ENCODE assay signal across 8 mouse cellular contexts in the genomic region with DNA sequence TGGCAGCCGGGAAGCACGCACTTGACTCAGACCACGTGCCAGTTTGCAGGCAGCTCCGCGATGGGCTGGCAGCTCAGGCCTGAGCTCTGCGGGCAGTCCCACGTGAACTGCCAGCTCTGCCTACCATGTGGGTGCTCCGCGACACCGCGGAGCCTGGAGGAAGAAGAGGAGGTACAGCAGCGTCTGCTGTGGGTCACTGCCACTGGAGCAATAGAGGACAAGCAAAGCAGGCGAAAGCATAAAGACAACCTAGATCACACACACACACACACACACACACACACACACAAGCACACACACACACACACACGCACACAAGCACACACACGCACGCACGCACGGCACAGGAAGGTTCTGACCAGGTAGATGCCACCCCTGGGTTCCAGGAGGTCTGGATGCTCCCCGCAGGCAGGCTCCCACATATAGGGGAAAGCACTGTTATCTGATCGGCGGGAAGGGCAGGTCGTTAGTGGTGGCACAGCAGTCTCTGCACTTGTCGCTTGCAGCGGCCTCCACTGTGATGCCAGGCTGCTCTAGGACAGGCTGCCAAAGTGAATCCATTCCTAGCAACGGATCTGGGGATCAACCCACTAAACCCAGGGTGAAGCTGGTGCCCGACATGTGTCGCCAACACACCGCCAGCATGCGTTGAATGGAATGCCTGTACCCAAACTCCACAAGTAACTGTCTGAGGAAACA. TPM values are rescaled to one million over a fixed set of nuclear protein-coding genes. Genes with fewer than 3 reads are reported as not detected.
DNase-seq lines count a peak whose midpoint lies in the region; ATAC-seq and TF ChIP-seq lines count a peak whose summit lies in the region.

No protein-coding gene starts in this region.

- H3K27ac ChIP-seq in kidney, adult 2 months (ENCODE audit: insufficient read depth, low read depth, low read length), result no peak overlapping the region
- H3K27ac ChIP-seq in embryonic facial prominence, embryonic 11.5 days (replicated peaks; ENCODE audit: low read depth, low read length), result no peak overlapping the region
- no peak overlapping the region for H3K27ac ChIP-seq in limb, embryonic 13.5 days
- H3K27ac ChIP-seq in midbrain, embryonic 15.5 days, result no peak overlapping the region

- no peaks in the 10 kb centered on the region for H3K27me3 ChIP-seq in kidney, adult 2 months (replicated peaks; ENCODE audit: control insufficient read depth, insufficient read depth, low read length)
- H3K27me3 ChIP-seq in embryonic facial prominence, embryonic 11.5 days (ENCODE audit: control insufficient read depth, insufficient read depth, low read length), result no peaks in the 10 kb centered on the region
- no peaks in the 10 kb centered on the region for H3K27me3 ChIP-seq in limb, embryonic 13.5 days
- no peaks in the 10 kb centered on the region; the same call in 1 of the 2 replicates for H3K27me3 ChIP-seq in midbrain, embryonic 15.5 days (replicated peaks)

- no peak for ATAC-seq in embryonic facial prominence, embryonic 11.5 days (replicated peaks; ENCODE audit: insufficient number of reproducible peaks, low FRiP score, low TSS enrichment, low read depth)
- ATAC-seq in limb, embryonic 13.5 days (ENCODE audit: low FRiP score, low read depth), result no peak
- no peak for ATAC-seq in midbrain, embryonic 15.5 days (replicated peaks)

- H3K4me1 ChIP-seq in kidney, adult 2 months (ENCODE audit: control insufficient read depth, insufficient read depth, low read length), result peaks cover 24% of the 10 kb centered on the region
- no peaks in the 10 kb centered on the region for H3K4me1 ChIP-seq in embryonic facial prominence, embryonic 11.5 days (ENCODE audit: control insufficient read depth, insufficient read depth, low read length)
- peaks cover 30% of the 10 kb centered on the region for H3K4me1 ChIP-seq in limb, embryonic 13.5 days
- H3K4me1 ChIP-seq in midbrain, embryonic 15.5 days, result peaks cover 43% of the 10 kb centered on the region

- peak overlapping the region; percentile 76 for H3K4me2 ChIP-seq in embryonic facial prominence, embryonic 11.5 days (ENCODE audit: low read depth, low read length)
- peak overlapping the region; percentile 88 for H3K4me2 ChIP-seq in limb, embryonic 13.5 days (replicated peaks)
- peak overlapping the region; percentile 88 for H3K4me2 ChIP-seq in midbrain, embryonic 15.5 days

- H3K36me3 ChIP-seq in kidney, adult 2 months (ENCODE audit: control insufficient read depth, insufficient read depth, low read length), result no peaks in the 10 kb centered on the region
- H3K36me3 ChIP-seq in embryonic facial prominence, embryonic 11.5 days (replicated peaks; ENCODE audit: control insufficient read depth, insufficient read depth, low read depth, low read length), result no peaks in the 10 kb centered on the region
- H3K36me3 ChIP-seq in limb, embryonic 13.5 days, result no peaks in the 10 kb centered on the region
- no peaks in the 10 kb centered on the region for H3K36me3 ChIP-seq in midbrain, embryonic 15.5 days (replicated peaks)

- no peak for TF ChIP-seq CTCF in kidney, adult 2 months (conservative IDR thresholded peaks at IDR 0.05; ENCODE audit: insufficient read depth, insufficient read length, low read depth, low read length)

- H3K4me3 ChIP-seq in kidney, adult 2 months (ENCODE audit: insufficient read depth, low read depth, low read length), result peak overlapping the region; percentile 6
- H3K4me3 ChIP-seq in embryonic facial prominence, embryonic 11.5 days (ENCODE audit: low read depth, low read length), result peak overlapping the region; percentile 36
- H3K4me3 ChIP-seq in limb, embryonic 13.5 days, result peak overlapping the region; percentile 47
- peak overlapping the region; percentile 40 for H3K4me3 ChIP-seq in midbrain, embryonic 15.5 days

- intact Hi-C loops in heart, postnatal 14 days (cut with DNase I), result loop anchor here (2.0 to 5.0 kb wide), 2 partner anchors 84 to 181 kb away; no protein-coding TSS in a partner anchor

- peak overlapping the region; percentile 51 for H3K9ac ChIP-seq in embryonic facial prominence, embryonic 11.5 days (replicated peaks; ENCODE audit: low read length)
- H3K9ac ChIP-seq in limb, embryonic 13.5 days, result peak overlapping the region; percentile 64
- peak overlapping the region; percentile 38 for H3K9ac ChIP-seq in midbrain, embryonic 15.5 days

- no peak for DNase-seq in kidney, adult 2 months
- DNase-seq in kidney, adult 8-10 months, result no peak
- DNase-seq in MN1 (ENCODE audit: low spot score), result peak; percentile 72
- DNase-seq in embryonic facial prominence, embryonic 11.5 days (ENCODE audit: low spot score), result peak; percentile 22
- peak; percentile 24 to 25 for DNase-seq in heart, postnatal 14 days
- DNase-seq in urinary bladder, postnatal 4 days (ENCODE audit: low spot score in 2 of 2), result no peak

- H3K9me3 ChIP-seq in embryonic facial prominence, embryonic 11.5 days (replicated peaks; ENCODE audit: control insufficient read depth, low read length), result no peaks in the 10 kb centered on the region
- H3K9me3 ChIP-seq in limb, embryonic 13.5 days, result no peaks in the 10 kb centered on the region
- H3K9me3 ChIP-seq in midbrain, embryonic 15.5 days, result no peaks in the 10 kb centered on the region

- 7% methylated on average over 29 of the region's 29 CpGs for WGBS in kidney, adult 2 months
- 1% methylated on average over 29 of the region's 29 CpGs for WGBS in embryonic facial prominence, embryonic 11.5 days
- 2% methylated on average over 29 of the region's 29 CpGs for WGBS in limb, embryonic 13.5 days
- WGBS in midbrain, embryonic 15.5 days, result 4% methylated on average over 29 of the region's 29 CpGs

- no peak for TF ChIP-seq POLR2A in kidney, adult 2 months (IDR thresholded peaks at IDR 0.05; ENCODE audit: low read depth, low read length)

RNA-seq across cellular contexts. Expression of gene Tmem107, which starts 4.3 kb away (rescaled TPM):
- 41.7 and 48.0 TPM in 2 replicates for polyA plus RNA-seq in kidney, adult 2 months (2012; rRNA removed)
- 40.4 and 43.1 TPM in 2 replicates for polyA plus RNA-seq in embryonic facial prominence, embryonic 11.5 days (2014; fragmentation: Nextera tagmentation; extraction: Ambion mirVana)
- 1 to 10 TPM; 5.2 to 5.4 TPM for total RNA-seq in heart, postnatal 14 days (2021)
- polyA plus RNA-seq in limb, embryonic 13.5 days (2015; fragmentation: Nextera tagmentation; extraction: Ambion mirVana), result 46.4 and 52.0 TPM in 2 replicates
- polyA plus RNA-seq in midbrain, embryonic 15.5 days (2015; fragmentation: Nextera tagmentation; extraction: Ambion mirVana), result 33.5 and 37.7 TPM in 2 replicates

RNA-seq across cellular contexts. Expression of gene Borcs6, which starts 6.8 kb away (rescaled TPM):
- polyA plus RNA-seq in kidney, adult 2 months (2012; rRNA removed), result 14.8 and 15.6 TPM in 2 replicates
- 6.4 and 7.7 TPM in 2 replicates for polyA plus RNA-seq in embryonic facial prominence, embryonic 11.5 days (2014; fragmentation: Nextera tagmentation; extraction: Ambion mirVana)
- total RNA-seq in heart, postnatal 14 days (2021), result 10 to 100 TPM; 15.9 to 16.2 TPM
- polyA plus RNA-seq in limb, embryonic 13.5 days (2015; fragmentation: Nextera tagmentation; extraction: Ambion mirVana), result 9.5 and 9.6 TPM in 2 replicates
- polyA plus RNA-seq in midbrain, embryonic 15.5 days (2015; fragmentation: Nextera tagmentation; extraction: Ambion mirVana), result 20.5 and 21.2 TPM in 2 replicates

RNA-seq across cellular contexts. Expression of gene Aurkb, which starts 20.9 kb away (rescaled TPM):
- polyA plus RNA-seq in kidney, adult 2 months (2012; rRNA removed), result 1.7 TPM in 2 replicates
- polyA plus RNA-seq in embryonic facial prominence, embryonic 11.5 days (2014; fragmentation: Nextera tagmentation; extraction: Ambion mirVana), result 162 and 175 TPM in 2 replicates
- total RNA-seq in heart, postnatal 14 days (2021), result 1 to 10 TPM; 3.6 to 8.1 TPM
- 140 and 141 TPM in 2 replicates for polyA plus RNA-seq in limb, embryonic 13.5 days (2015; fragmentation: Nextera tagmentation; extraction: Ambion mirVana)
- 17.7 and 23.9 TPM in 2 replicates for polyA plus RNA-seq in midbrain, embryonic 15.5 days (2015; fragmentation: Nextera tagmentation; extraction: Ambion mirVana)

RNA-seq across cellular contexts. Expression of gene Vamp2, which starts 22.0 kb away (rescaled TPM):
- 102 and 106 TPM in 2 replicates for polyA plus RNA-seq in kidney, adult 2 months (2012; rRNA removed)
- 48.8 and 61.9 TPM in 2 replicates for polyA plus RNA-seq in embryonic facial prominence, embryonic 11.5 days (2014; fragmentation: Nextera tagmentation; extraction: Ambion mirVana)
- total RNA-seq in heart, postnatal 14 days (2021), result 10 to 100 TPM; 68.8 to 72.6 TPM
- polyA plus RNA-seq in limb, embryonic 13.5 days (2015; fragmentation: Nextera tagmentation; extraction: Ambion mirVana), result 82.8 and 88.6 TPM in 2 replicates
- polyA plus RNA-seq in midbrain, embryonic 15.5 days (2015; fragmentation: Nextera tagmentation; extraction: Ambion mirVana), result 319 and 333 TPM in 2 replicates

RNA-seq across cellular contexts. Expression of gene Per1, which starts 28.7 kb away (rescaled TPM):
- polyA plus RNA-seq in kidney, adult 2 months (2012; rRNA removed), result 13.5 and 14.7 TPM in 2 replicates
- 5.5 and 6.5 TPM in 2 replicates for polyA plus RNA-seq in embryonic facial prominence, embryonic 11.5 days (2014; fragmentation: Nextera tagmentation; extraction: Ambion mirVana)
- total RNA-seq in heart, postnatal 14 days (2021), result 100 to 1,000 TPM; 100 to 103 TPM
- 9.3 and 12.0 TPM in 2 replicates for polyA plus RNA-seq in limb, embryonic 13.5 days (2015; fragmentation: Nextera tagmentation; extraction: Ambion mirVana)
- polyA plus RNA-seq in midbrain, embryonic 15.5 days (2015; fragmentation: Nextera tagmentation; extraction: Ambion mirVana), result 11.3 and 12.3 TPM in 2 replicates

Comparison
In these comparisons a context has a peak if more than half of its experiments do, and no peak if none do; other contexts are left out.
1. DNase-seq: peak in MN1 (single experiment), embryonic facial prominence, embryonic 11.5 days (single experiment) and heart, postnatal 14 days (2 of 2); none in kidney, adult 2 months (single experiment), kidney, adult 8-10 months (0 of 2) and urinary bladder, postnatal 4 days (0 of 2).
2. Peak in every context shown above with its lines, with median percentiles within 50 percentile points of each other: H3K4me3 ChIP-seq, H3K4me2 ChIP-seq and H3K9ac ChIP-seq.